Comparison of ENCODE assay signal across 23 mouse cellular contexts in the genomic region with DNA sequence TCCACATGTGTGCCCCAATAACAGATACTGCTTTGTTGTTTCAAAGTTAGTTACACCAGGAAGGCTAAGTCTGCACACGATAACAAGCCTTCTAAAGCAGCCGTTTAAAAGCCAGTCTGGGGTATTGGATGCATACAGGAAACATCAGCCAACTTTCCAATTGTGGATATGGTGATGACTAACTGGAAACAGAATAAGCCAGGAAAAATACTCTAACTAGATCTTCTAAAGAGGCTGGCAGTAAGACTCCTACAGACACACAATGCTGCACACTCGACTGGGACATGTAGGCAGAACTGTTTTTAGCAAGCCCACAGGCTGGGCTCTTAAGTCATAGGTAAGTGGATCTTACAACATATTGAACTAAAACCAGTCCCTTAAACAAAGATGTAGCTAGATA. TPM values are rescaled to one million over a fixed set of nuclear protein-coding genes. Genes with fewer than 3 reads are reported as not detected.
A peak's percentile ranks its signal among the peaks of the same experiment; 100 is the strongest.
DNase-seq lines count a peak whose midpoint lies in the region; ATAC-seq and TF ChIP-seq lines count a peak whose summit lies in the region.
"Had no signal": no experiment of that assay in that cellular context is flagged by ENCODE, and none has a peak within 500 bp of the region (broad histone marks: within the 10 kb centered on the region; RNA-seq: fewer than 3 reads in every experiment).

No protein-coding gene starts in this region.

- no peak for TF ChIP-seq EP300 in lung, postnatal 0 days (IDR thresholded peaks at IDR 0.05)

- no peaks in the 10 kb centered on the region for H3K27me3 ChIP-seq in lung, postnatal 0 days (replicated peaks; ENCODE audit: insufficient read depth, low read length)
- no peaks in the 10 kb centered on the region for H3K27me3 ChIP-seq in myocyte (ENCODE audit: control insufficient read depth, insufficient read depth, insufficient read length)
- H3K27me3 ChIP-seq in midbrain, embryonic 13.5 days: no peaks in the 10 kb centered on the region
- H3K27me3 ChIP-seq: forebrain, embryonic 13.5 days; hindbrain, embryonic 13.5 days; kidney, embryonic 15.5 days; liver, embryonic 15.5 days had no signal

- intact Hi-C loops in heart, postnatal 14 days (cut with DNase I): no loop called here

- no peaks in the 10 kb centered on the region for H3K36me3 ChIP-seq in lung, postnatal 0 days (ENCODE audit: insufficient read depth, low read length)
- H3K36me3 ChIP-seq in myocyte (ENCODE audit: control insufficient read depth, insufficient read depth): no peaks in the 10 kb centered on the region
- no peaks in the 10 kb centered on the region for H3K36me3 ChIP-seq in midbrain, embryonic 13.5 days
- H3K36me3 ChIP-seq: G1E; hindbrain, embryonic 13.5 days; kidney, embryonic 15.5 days; liver, embryonic 15.5 days had no signal

- peaks cover 21% of the 10 kb centered on the region for H3K79me2 ChIP-seq in myocyte (ENCODE audit: control insufficient read depth, insufficient read depth)

- DNase-seq in frontal cortex, postnatal 10 days (ENCODE audit: low spot score in 2 of 2): no peak
- DNase-seq in lung, postnatal 0 days (ENCODE audit: low spot score): no peak
- no peak for DNase-seq in lung, postnatal 36 days
- no peak for DNase-seq in heart, postnatal 14 days
- DNase-seq: adrenal gland, postnatal 25 days; cerebellum, adult 18-20 months; cerebellum, postnatal 25 days; embryo, embryonic 11 days; heart, postnatal 10 days; kidney, postnatal 4 days; lung, postnatal 14 days; retina, postnatal 1 day had no signal

- no peak for TF ChIP-seq POLR2A in embryonic fibroblast, embryonic 13.5 days (IDR thresholded peaks at IDR 0.05; ENCODE audit: low read depth, low read length)
- TF ChIP-seq POLR2A in myocyte (IDR thresholded peaks at IDR 0.05; ENCODE audit: insufficient read length, low read depth): no peak

- no peak overlapping the region for H3K9ac ChIP-seq in lung, postnatal 0 days (replicated peaks; ENCODE audit: low read depth)
- no peak overlapping the region for H3K9ac ChIP-seq in midbrain, embryonic 13.5 days (replicated peaks)
- H3K9ac ChIP-seq: forebrain, embryonic 13.5 days; hindbrain, embryonic 13.5 days; kidney, embryonic 15.5 days; liver, embryonic 15.5 days had no signal

- H3K4me1 ChIP-seq in lung, postnatal 0 days (ENCODE audit: insufficient read depth, low read depth, low read length): no peaks in the 10 kb centered on the region
- H3K4me1 ChIP-seq in embryonic fibroblast, embryonic 13.5 days (ENCODE audit: control insufficient read depth, insufficient read depth, low read length): peaks cover 10% of the 10 kb centered on the region
- no peaks in the 10 kb centered on the region for H3K4me1 ChIP-seq in midbrain, embryonic 13.5 days (replicated peaks)
- H3K4me1 ChIP-seq: forebrain, embryonic 13.5 days; hindbrain, embryonic 13.5 days; kidney, embryonic 15.5 days; liver, embryonic 15.5 days had no signal

- H3K4me3 ChIP-seq in lung, postnatal 0 days (ENCODE audit: low read depth, low read length): no peak overlapping the region
- no peak overlapping the region for H3K4me3 ChIP-seq in embryonic fibroblast, embryonic 13.5 days (ENCODE audit: insufficient read depth, low read length)
- H3K4me3 ChIP-seq in myocyte: no peak overlapping the region
- H3K4me3 ChIP-seq in midbrain, embryonic 13.5 days (replicated peaks): no peak overlapping the region
- H3K4me3 ChIP-seq: forebrain, embryonic 13.5 days; hindbrain, embryonic 13.5 days; kidney, embryonic 15.5 days; liver, embryonic 15.5 days had no signal

- 48% methylated on average over 3 of the region's 3 CpGs for WGBS in lung, postnatal 0 days
- 84% methylated on average over 3 of the region's 3 CpGs for WGBS in midbrain, embryonic 13.5 days

- H3K4me2 ChIP-seq in lung, postnatal 0 days (replicated peaks; ENCODE audit: low read depth, low read length): no peak overlapping the region
- H3K4me2 ChIP-seq in myocyte (ENCODE audit: low read depth): peak overlapping the region; percentile 42
- H3K4me2 ChIP-seq in midbrain, embryonic 13.5 days (replicated peaks): no peak overlapping the region
- H3K4me2 ChIP-seq: forebrain, embryonic 13.5 days; heart, embryonic 11.5 days; hindbrain, embryonic 13.5 days; kidney, embryonic 15.5 days; liver, embryonic 15.5 days had no signal

- TF ChIP-seq CTCF in lung, postnatal 0 days (IDR thresholded peaks at IDR 0.05): no peak
- TF ChIP-seq CTCF in embryonic fibroblast, embryonic 13.5 days (IDR thresholded peaks at IDR 0.05; ENCODE audit: borderline replicate concordance, insufficient read depth, low read length): no peak

- H3ac ChIP-seq in myocyte (ENCODE audit: control insufficient read depth, insufficient read length): no peak overlapping the region

- H3K27ac ChIP-seq in lung, postnatal 0 days (ENCODE audit: low read length): no peak overlapping the region
- H3K27ac ChIP-seq in embryonic fibroblast, embryonic 13.5 days (ENCODE audit: insufficient read depth, low read length): peak overlapping the region; percentile 50
- no peak overlapping the region for H3K27ac ChIP-seq in midbrain, embryonic 13.5 days
- H3K27ac ChIP-seq: forebrain, embryonic 13.5 days; hindbrain, embryonic 13.5 days; kidney, embryonic 15.5 days; liver, embryonic 15.5 days had no signal

- H3K9me3 ChIP-seq in lung, postnatal 0 days (ENCODE audit: low read length): no peaks in the 10 kb centered on the region
- no peaks in the 10 kb centered on the region for H3K9me3 ChIP-seq in midbrain, embryonic 13.5 days
- H3K9me3 ChIP-seq: forebrain, embryonic 13.5 days; hindbrain, embryonic 13.5 days; kidney, embryonic 15.5 days; liver, embryonic 15.5 days had no signal

- ATAC-seq in frontal cortex, adult (ENCODE audit: low TSS enrichment): peak; percentile 92
- 0 out of 2 replicates have a peak, but pooled peaks have one; percentile 32 for ATAC-seq in lung, postnatal 0 days
- ATAC-seq in midbrain, embryonic 13.5 days: no peak
- ATAC-seq: forebrain, embryonic 13.5 days; inflammation-experienced regulatory T-cells, adult 6 months had no signal

TF ChIP-seq in myocyte, 11 proteins besides CTCF, POLR2A, EP300 and RAD21:
- TF ChIP-seq TCF12 (IDR thresholded peaks at IDR 0.05; ENCODE audit: insufficient read depth, poor library complexity, severe bottlenecking): no peak
- no peak for TF ChIP-seq USF1 (IDR thresholded peaks at IDR 0.05; ENCODE audit: low read depth)
- TF ChIP-seq MYOG (IDR thresholded peaks at IDR 0.05; ENCODE audit: control insufficient read depth in 1 of 3, insufficient read depth in 1 of 3, insufficient read length in 2 of 3, low read depth in 2 of 3): no peak
- no peak for TF ChIP-seq REST (IDR thresholded peaks at IDR 0.05; ENCODE audit: insufficient read depth, insufficient read length)
- TF ChIP-seq MAX (IDR thresholded peaks at IDR 0.05; ENCODE audit: low read depth): no peak
- no peak for TF ChIP-seq POLR2AphosphoS2 (IDR thresholded peaks at IDR 0.05; ENCODE audit: insufficient read length, low read depth)
- no peak for TF ChIP-seq MYOD1 (IDR thresholded peaks at IDR 0.05; ENCODE audit: control insufficient read depth in 1 of 3, insufficient read length in 2 of 3, low read depth in 2 of 3)
- no peak for TF ChIP-seq CEBPB (IDR thresholded peaks at IDR 0.05; ENCODE audit: insufficient read depth, poor library complexity, severe bottlenecking)
- no peak for TF ChIP-seq TCF3 (IDR thresholded peaks at IDR 0.05; ENCODE audit: insufficient read length, low read depth)
- TF ChIP-seq E2F4 (IDR thresholded peaks at IDR 0.05; ENCODE audit: insufficient read depth): no peak
- TF ChIP-seq SRF (IDR thresholded peaks at IDR 0.05; ENCODE audit: control insufficient read depth, insufficient read length, low read depth): no peak

RNA-seq across cellular contexts. Expression of a gene that starts 15.0 kb away (rescaled TPM):
- 70.9 and 119 TPM in 2 replicates for polyA plus RNA-seq in lung, postnatal 0 days (2015; fragmentation: Nextera tagmentation; extraction: Ambion mirVana)
- 147 and 185 TPM in 2 replicates for polyA plus RNA-seq in embryonic fibroblast, embryonic 13.5 days (2011; ENCODE audit: insufficient read length, low read depth, missing spikeins)
- polyA plus RNA-seq in myocyte (2012; fragmentation: generic; extraction: Trizol): 28.3 TPM
- total RNA-seq in heart, postnatal 14 days (2021): 1 to 10 TPM; 8.0 to 9.4 TPM
- 7.0 and 7.5 TPM in 2 replicates for polyA plus RNA-seq in midbrain, embryonic 13.5 days (2015; fragmentation: Nextera tagmentation; extraction: Ambion mirVana)
- polyA plus RNA-seq: G1E had no signal
